Mouse (Mus musculus) spleen, adult 2 months (tissue): ENCODE measurements around the gene Nagk.

Source experiments
- CTCF ChIP-seq: fragments of 200-500 bp; IDR thresholded peaks from 2 replicates; pipeline ENCODE4 v1.5.1; 2011; ENCODE audit warnings: mild to moderate bottlenecking, inconsistent platforms; ENCODE audit not compliant: insufficient read depth, insufficient read length, insufficient replicate concordance; ENCODE audit errors: extremely low read depth
- POLR2A ChIP-seq: fragments of 200-500 bp; IDR thresholded peaks from 2 replicates; pipeline ENCODE4 v1.6.1; 2011; ENCODE audit warnings: low read depth, low read length, inconsistent platforms

GRCm38 (mm10) chr6:83745466-83745865 is 49.3 kb upstream of the Nagk start:
- TF ChIP-seq POLR2A, result no peak
- no peak for TF ChIP-seq CTCF
